Mouse (Mus musculus) ES-E14 (cell line): ENCODE data around the gene Dtx4.

Source experiments
- CHD2 ChIP-seq: IDR thresholded peaks from 2 replicates; pipeline ENCODE4 v1.6.1; 2014; ENCODE audit warnings: mild to moderate bottlenecking, low read depth, low read length, inconsistent platforms
- HCFC1 ChIP-seq: IDR thresholded peaks from 2 replicates; pipeline ENCODE4 v1.6.1; 2012; ENCODE audit warnings: low read length, inconsistent platforms, borderline replicate concordance; ENCODE audit not compliant: insufficient read depth
- MAFK ChIP-seq: IDR thresholded peaks from 2 replicates; pipeline ENCODE4 v1.6.1; 2014; ENCODE audit warnings: mild to moderate bottlenecking, low read depth, low read length, inconsistent platforms; ENCODE audit not compliant: insufficient read depth
- ZC3H11A ChIP-seq: IDR thresholded peaks from 2 replicates; pipeline ENCODE4 v1.6.1; 2012; ENCODE audit warnings: low read depth, mild to moderate bottlenecking, inconsistent platforms, low read length, borderline replicate concordance
- ZNF384 ChIP-seq: IDR thresholded peaks from 2 replicates; pipeline ENCODE4 v1.6.1; 2012; ENCODE audit warnings: low read depth, low read length, inconsistent platforms

- TF ChIP-seq ZNF384 (no peak), CHD2 (no peak), HCFC1 (no peak), MAFK (no peak), ZC3H11A (no peak)
Measured at GRCm38 (mm10) chr19:12541644-12542043, 40.4 kb upstream of the Dtx4 start.
